Mouse (Mus musculus) bone marrow, adult 2 months (tissue): ENCODE data around the gene Atp11a.

Experiments used
- CTCF ChIP-seq: fragments of 200-500 bp; IDR thresholded peaks from 2 replicates; pipeline ENCODE4 v1.5.1; 2011; ENCODE audit warnings: low read length, control low read depth; ENCODE audit not compliant: control insufficient read depth, insufficient read depth
- POLR2A ChIP-seq: fragments of 200-500 bp; IDR thresholded peaks from 2 replicates; pipeline ENCODE4 v1.6.1; 2011; ENCODE audit warnings: low read depth, mild to moderate bottlenecking, control low read depth, low read length, borderline replicate concordance; ENCODE audit not compliant: control insufficient read depth

- TF ChIP-seq POLR2A, result no peak
- no peak for TF ChIP-seq CTCF
Measured at GRCm38 (mm10) chr8:12844347-12844950, 87.6 kb downstream of the Atp11a start.
